ENCODE assay signal across 10 mouse cellular contexts in the genomic region with DNA sequence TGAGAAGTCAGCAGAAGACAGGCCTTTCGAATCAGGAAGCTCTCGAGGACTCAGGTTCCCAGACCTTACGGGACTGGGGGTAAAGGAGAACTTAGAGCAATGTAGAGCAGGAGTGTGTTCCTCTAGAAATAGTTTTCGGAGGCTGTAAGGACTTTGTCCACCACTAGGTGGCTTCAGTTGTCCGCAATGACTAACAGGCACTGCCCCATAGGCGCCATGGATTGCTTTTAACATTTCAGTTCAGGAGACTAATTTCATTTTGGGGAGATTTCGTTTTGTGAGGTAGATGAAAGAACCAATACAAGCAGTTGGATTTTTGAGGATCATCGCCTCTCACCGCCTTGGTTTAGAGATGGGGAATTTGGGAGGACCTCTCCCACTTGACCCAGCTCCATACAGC.
DNase-seq lines count a peak whose midpoint lies in the region; ATAC-seq and TF ChIP-seq lines count a peak whose summit lies in the region.
"Had no signal": no experiment of that assay in that cellular context is flagged by ENCODE, and none has a peak within 500 bp of the region (broad histone marks: within the 10 kb centered on the region; RNA-seq: fewer than 3 reads in every experiment).

No protein-coding gene starts in this region.

- no peaks in the 10 kb centered on the region for H3K27me3 ChIP-seq in kidney, postnatal 0 days (ENCODE audit: insufficient read depth, low read length)
- H3K27me3 ChIP-seq: embryonic facial prominence, embryonic 13.5 days; liver, embryonic 15.5 days had no signal

- no peaks in the 10 kb centered on the region for H3K9me3 ChIP-seq in kidney, postnatal 0 days (replicated peaks; ENCODE audit: low read length)
- H3K9me3 ChIP-seq: embryonic facial prominence, embryonic 13.5 days; liver, embryonic 15.5 days had no signal

- H3K27ac ChIP-seq in kidney, postnatal 0 days = no peak overlapping the region
- H3K27ac ChIP-seq: embryonic facial prominence, embryonic 13.5 days; liver, embryonic 15.5 days had no signal

- no peaks in the 10 kb centered on the region for H3K4me1 ChIP-seq in kidney, postnatal 0 days (replicated peaks; ENCODE audit: insufficient read depth, low read length)
- H3K4me1 ChIP-seq: liver, embryonic 15.5 days had no signal

- no peak overlapping the region for H3K4me2 ChIP-seq in kidney, postnatal 0 days (ENCODE audit: low read length)
- H3K4me2 ChIP-seq: embryonic facial prominence, embryonic 13.5 days; liver, embryonic 15.5 days had no signal

- 59% methylated on average over 9 of the region's 9 CpGs for WGBS in kidney, postnatal 0 days

- no peak overlapping the region for H3K4me3 ChIP-seq in kidney, postnatal 0 days (replicated peaks; ENCODE audit: low read depth, low read length)
- H3K4me3 ChIP-seq: embryonic facial prominence, embryonic 13.5 days; liver, embryonic 15.5 days had no signal

- TF ChIP-seq CTCF in kidney, postnatal 0 days (IDR thresholded peaks at IDR 0.05; ENCODE audit: low read depth) = peak; percentile 73

- DNase-seq in gastrocnemius, postnatal 10 days = peak; percentile 36
- DNase-seq in gastrocnemius, adult 8-10 months (ENCODE audit: low spot score in 2 of 2) = no peak
- DNase-seq in 3T3-L1 (ENCODE audit: low read depth, low spot score) = peak; percentile 76
- peak; percentile 48 for DNase-seq in T-cell, adult 2 months (ENCODE audit: low spot score)
- peak; percentile 69 for DNase-seq in kidney, postnatal 0 days (ENCODE audit: low spot score)
- DNase-seq in lung, postnatal 14 days = peak; percentile 69
- peak; percentile 17 to 63 for DNase-seq in spleen, postnatal 10 days (ENCODE audit: low spot score in 2 of 2)

- no peaks in the 10 kb centered on the region for H3K36me3 ChIP-seq in kidney, postnatal 0 days (ENCODE audit: insufficient read depth, low read length)
- H3K36me3 ChIP-seq: embryonic facial prominence, embryonic 13.5 days; liver, embryonic 15.5 days had no signal

- no peak overlapping the region for H3K9ac ChIP-seq in kidney, postnatal 0 days (ENCODE audit: low read depth, low read length)
- H3K9ac ChIP-seq: embryonic facial prominence, embryonic 13.5 days; liver, embryonic 15.5 days had no signal

- peak; percentile 95 for ATAC-seq in common myeloid progenitor, adult 5-6 weeks (replicated peaks; ENCODE audit: low read depth, poor library complexity, severe bottlenecking)
- no peak for ATAC-seq in kidney, postnatal 0 days (replicated peaks; ENCODE audit: low FRiP score, low read depth)

Comparison
In these comparisons a context has a peak if more than half of its experiments do, and no peak if none do; other contexts are left out.
1. DNase-seq: peak in gastrocnemius, postnatal 10 days (single experiment), 3T3-L1 (single experiment), T-cell, adult 2 months (single experiment), kidney, postnatal 0 days (single experiment), lung, postnatal 14 days (single experiment) and spleen, postnatal 10 days (2 of 2); none in gastrocnemius, adult 8-10 months (0 of 2).